Mouse (Mus musculus) stomach, postnatal 0 days (tissue): Measurements from ENCODE around the gene Haao.

Source experiments
- CTCF ChIP-seq: IDR thresholded peaks from 2 replicates; pipeline ENCODE4 v1.5.1; 2016; ENCODE audit warnings: antibody characterized with exemption, low read depth, mild to moderate bottlenecking, moderate library complexity
- EP300 ChIP-seq: optimal IDR thresholded peaks from 2 replicates; pipeline ENCODE3; 2016; ENCODE audit warnings: antibody characterized with exemption

- TF ChIP-seq CTCF (peak; percentile 35), EP300 (no peak)
Measured at GRCm38 (mm10) chr17:83839132-83839531, 8.6 kb downstream of the Haao start.
